Mouse (Mus musculus) bone marrow macrophage, adult 2 months (primary cell): ENCODE results near the gene Clec3b.

Experiments
- CTCF ChIP-seq: IDR thresholded peaks from 2 replicates; pipeline ENCODE4 v1.5.1; 2012; ENCODE audit warnings: low read depth, mild to moderate bottlenecking, low read length, moderate library complexity
- POLR2A ChIP-seq: IDR thresholded peaks from 2 replicates; pipeline ENCODE4 v1.6.1; 2012; ENCODE audit warnings: mild to moderate bottlenecking, low read depth, low read length, borderline replicate concordance

GRCm38 (mm10) chr9:123111751-123112221 is 39.0 kb upstream of the Clec3b start:
- TF ChIP-seq POLR2A (no peak), CTCF (no peak)
